Mouse (Mus musculus): ENCODE data around the gene Trappc4.

Trappc4 gene

DNA sequence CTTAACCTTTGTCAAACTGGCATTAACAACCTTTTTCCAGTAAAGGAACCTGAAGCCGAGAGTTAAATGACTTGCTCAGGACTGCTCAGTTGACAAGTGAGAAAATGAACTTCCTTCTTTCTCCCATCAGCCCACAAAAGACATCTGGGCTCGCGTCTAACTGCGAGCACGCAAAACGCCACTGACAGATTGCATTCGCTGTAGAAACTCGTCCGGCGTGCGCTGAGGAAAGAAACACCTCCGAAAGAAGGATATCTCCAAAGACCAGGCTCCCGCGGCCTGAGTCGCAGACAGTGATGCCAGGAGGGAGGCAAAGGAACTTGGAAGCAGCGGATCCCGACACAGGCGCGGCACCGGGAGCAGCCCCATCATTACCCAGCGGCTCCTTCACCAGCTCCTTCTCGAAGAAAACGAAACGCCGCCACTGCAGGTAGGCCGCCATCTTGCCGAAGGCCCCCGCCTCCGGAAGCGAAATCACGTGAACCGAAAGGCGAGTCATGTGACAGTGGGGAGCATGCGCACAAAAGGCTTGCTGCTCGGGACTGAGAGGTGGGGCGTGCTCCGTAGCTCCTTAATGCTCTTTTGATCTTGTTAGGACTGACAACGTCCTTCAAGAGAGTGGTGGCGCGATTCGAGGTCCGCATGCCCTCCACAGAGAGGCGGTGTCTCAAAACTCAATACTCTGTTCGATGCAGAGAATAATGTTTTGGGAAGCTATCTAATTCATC is 46.0 kb downstream of the Trappc4 start, which contains the start of gene Vps11:
Gene Vps11 (minus strand): TSS at position 481 of the 728 bp plus-strand sequence.
- peak; percentile 96 for DNase-seq (ENCODE audit: extremely low spot score, low read depth, low spot score)

DNA sequence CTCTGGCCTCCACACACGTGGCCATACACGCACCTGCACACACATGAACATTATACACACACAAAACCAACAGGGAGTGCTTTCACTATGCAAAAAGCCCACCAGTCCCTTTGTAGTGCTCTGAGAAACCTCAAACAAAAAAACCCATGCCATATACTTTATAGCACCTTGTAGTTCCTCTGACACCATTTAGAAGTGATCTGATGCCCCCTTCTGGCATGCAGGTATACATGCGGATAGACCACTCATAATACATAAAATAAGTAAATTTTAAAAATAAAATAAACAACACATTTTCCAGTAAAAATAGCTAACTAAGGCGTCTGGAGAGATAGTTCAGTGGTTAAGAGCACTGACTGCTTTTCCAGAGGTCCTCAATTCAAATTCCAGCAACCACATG is 50.2 kb downstream of the Trappc4 start:
- no peak for DNase-seq (ENCODE audit: extremely low spot score, low read depth, low spot score)
